Mouse (Mus musculus) forebrain, postnatal 0 days (tissue): ENCODE results near the gene Zbtb17. TPM values are rescaled to one million over a fixed set of nuclear protein-coding genes. Genes with fewer than 3 reads are reported as not detected.

ENCODE experiments used
- ATAC-seq: fragments of 200-750 bp; cut with Nextera tagmentation; 2 replicates; pipeline ENCODE4 v1.8.0; 2017; ENCODE audit warnings: mild to moderate bottlenecking, moderate library complexity
- DNase-seq: peaks from one replicate; pipeline ENCODE4 v3.0.0-alpha.2; 2015
- H3K27ac ChIP-seq: fragments of 300-500 bp; sonication (generic); 2 replicates; pipeline ENCODE4 v1.5.1; 2014; ENCODE audit warnings: low read depth, mild to moderate bottlenecking, antibody characterized with exemption, low read length, moderate library complexity, mixed read lengths
- H3K27me3 ChIP-seq: fragments of 300-500 bp; sonication (generic); 2 replicates; pipeline ENCODE4 v1.6.1; 2014; ENCODE audit warnings: mild to moderate bottlenecking, low read length, mixed read lengths; ENCODE audit not compliant: insufficient read depth
- H3K36me3 ChIP-seq: fragments of 300-500 bp; sonication (generic); 2 replicates; pipeline ENCODE4 v1.6.1; 2014; ENCODE audit warnings: mild to moderate bottlenecking, moderate library complexity; ENCODE audit not compliant: insufficient read depth
- H3K4me1 ChIP-seq: fragments of 300-500 bp; sonication (generic); 2 replicates; pipeline ENCODE4 v1.6.1; 2014; ENCODE audit warnings: antibody characterized with exemption; ENCODE audit not compliant: insufficient read depth
- H3K4me2 ChIP-seq: fragments of 300-500 bp; sonication (generic); 2 replicates; pipeline ENCODE4 v1.6.1; 2014; ENCODE audit warnings: low read depth, mild to moderate bottlenecking, moderate library complexity
- H3K4me3 ChIP-seq: fragments of 300-500 bp; sonication (generic); 2 replicates; pipeline ENCODE4 v1.5.1; 2014; ENCODE audit warnings: low read depth, low read length, mixed read lengths
- H3K9ac ChIP-seq: fragments of 300-500 bp; sonication (generic); 2 replicates; pipeline ENCODE4 v1.6.1; 2014; ENCODE audit warnings: mild to moderate bottlenecking
- H3K9me3 ChIP-seq: fragments of 300-500 bp; sonication (generic); 2 replicates; pipeline ENCODE4 v1.6.1; 2016; ENCODE audit warnings: low read length
- CTCF ChIP-seq: sonication (generic); IDR thresholded peaks from 2 replicates; pipeline ENCODE4 v1.5.1; 2016; ENCODE audit warnings: antibody characterized with exemption, control low read depth, low read depth
- WGBS: fragments of 180-500 bp; shearing (Covaris S2); extraction: QIAGEN DNeasy Blood & Tissue Kit; methylation state at CpG from one replicate; pipeline ENCODE4 v1.1.7; 2014; 5-methylcytosine and 5-hydroxymethylcytosine counted together
- polyA plus RNA-seq: library from polyadenylated mRNA; unstranded; fragments of >200 nt; fragmentation: Nextera tagmentation; extraction: Ambion mirVana; gene quantifications from 2 replicates; pipeline ENCODE4 v1.2.1, GENCODE M21; 2015
- total RNA-seq: library from RNA; depleted of rRNA; stranded (reverse); fragments of >200 nt; gene quantifications from 2 replicates; pipeline ENCODE4 v1.2.3, GENCODE M21; 2014

The Zbtb17 gene
- total and polyA plus RNA-seq, 2 experiments from 2014 or later = 32.8 to 42.1 TPM

DNA sequence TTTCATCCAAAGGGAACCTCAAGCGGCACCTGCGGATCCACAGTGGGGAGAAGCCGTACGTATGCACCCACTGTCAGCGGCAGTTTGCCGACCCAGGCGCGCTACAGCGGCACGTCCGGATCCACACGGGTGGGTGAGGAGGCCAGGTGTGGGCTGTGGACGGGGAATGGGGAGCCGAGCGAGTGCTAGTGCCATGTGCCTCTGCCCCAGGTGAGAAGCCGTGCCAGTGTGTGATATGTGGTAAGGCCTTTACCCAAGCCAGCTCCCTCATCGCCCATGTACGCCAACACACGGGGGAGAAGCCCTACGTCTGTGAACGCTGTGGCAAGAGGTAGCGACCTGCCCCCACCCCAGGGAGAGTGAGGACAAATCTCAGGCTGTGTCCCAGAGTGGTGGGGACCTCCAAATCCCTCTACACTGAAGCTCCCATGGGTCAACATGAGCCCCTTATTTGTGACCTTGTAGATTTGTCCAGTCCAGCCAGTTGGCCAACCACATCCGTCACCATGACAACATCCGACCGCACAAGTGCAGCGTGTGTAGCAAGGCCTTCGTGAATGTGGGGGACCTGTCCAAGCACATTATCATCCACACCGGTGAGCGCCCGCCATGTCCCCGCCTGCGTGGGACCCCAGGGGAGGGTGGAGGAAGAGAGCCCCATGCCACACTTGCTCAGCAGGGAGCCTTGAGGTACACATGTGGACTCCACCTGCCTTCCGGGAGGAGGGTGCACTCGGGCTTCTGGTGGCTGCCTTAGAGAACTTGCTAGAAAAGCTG, 21.2 kb downstream of the Zbtb17 start:
- Histone ChIP-seq H3K27ac (no peak overlapping the region), H3K4me1 (no peaks in the 10 kb centered on the region), H3K9me3 (no peaks in the 10 kb centered on the region), H3K4me2 (no peak overlapping the region), H3K36me3 (peaks cover 90% of the 10 kb centered on the region), H3K27me3 (no peaks in the 10 kb centered on the region), H3K4me3 (no peak overlapping the region), H3K9ac (no peak overlapping the region)
- no peak for TF ChIP-seq CTCF
- WGBS = 90% methylated on average over 34 of the region's 34 CpGs
- DNase-seq (no peak), ATAC-seq (no peak)

DNA sequence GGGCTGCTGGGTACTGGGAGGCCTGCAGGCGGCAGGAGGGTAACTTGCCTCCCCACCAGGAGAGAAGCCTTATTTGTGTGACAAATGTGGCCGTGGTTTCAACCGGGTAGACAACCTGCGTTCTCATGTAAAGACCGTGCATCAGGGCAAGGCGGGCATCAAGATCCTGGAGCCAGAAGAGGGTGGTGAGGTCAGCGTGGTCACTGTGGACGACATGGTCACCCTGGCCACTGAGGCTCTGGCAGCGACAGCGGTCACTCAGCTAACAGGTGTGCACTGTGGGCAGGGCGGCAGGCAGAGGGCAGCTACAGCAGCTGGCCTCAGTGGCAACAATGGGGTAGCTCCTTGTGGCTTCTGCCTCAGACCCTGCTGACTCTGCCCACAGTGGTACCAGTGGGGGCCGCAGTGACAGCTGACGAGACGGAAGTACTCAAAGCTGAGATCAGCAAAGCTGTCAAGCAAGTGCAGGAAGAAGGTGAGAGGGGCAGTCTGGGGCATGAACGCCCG, 21.9 kb downstream of the Zbtb17 start:
- TF ChIP-seq CTCF = no peak
- ATAC-seq (no peak), DNase-seq (no peak)
- peaks cover 96% of the 10 kb centered on the region for H3K36me3 ChIP-seq
- no peak overlapping the region for H3K4me2 ChIP-seq
- WGBS = 91% methylated on average over 16 of the region's 16 CpGs
- no peaks in the 10 kb centered on the region for H3K4me1 ChIP-seq
- no peak overlapping the region for H3K9ac ChIP-seq
- no peaks in the 10 kb centered on the region for H3K27me3 ChIP-seq
- H3K4me3 ChIP-seq = no peak overlapping the region
- no peaks in the 10 kb centered on the region for H3K9me3 ChIP-seq
- H3K27ac ChIP-seq = no peak overlapping the region

- Histone ChIP-seq H3K9me3 (no peaks in the 10 kb centered on the region), H3K27me3 (no peaks in the 10 kb centered on the region), H3K4me3 (no peak overlapping the region), H3K4me2 (no peak overlapping the region), H3K9ac (no peak overlapping the region), H3K4me1 (no peaks in the 10 kb centered on the region), H3K36me3 (peaks cover 97% of the 10 kb centered on the region), H3K27ac (no peak overlapping the region)
- no peak for DNase-seq
- ATAC-seq = peak; percentile 5; the same call in 1 of the 2 replicates
- peak; percentile 51 for TF ChIP-seq CTCF
- WGBS = 78% methylated on average over 15 of the region's 15 CpGs
Observed at GRCm38 (mm10) chr4:141466844-141467580, 22.6 kb downstream of the Zbtb17 start.

DNA sequence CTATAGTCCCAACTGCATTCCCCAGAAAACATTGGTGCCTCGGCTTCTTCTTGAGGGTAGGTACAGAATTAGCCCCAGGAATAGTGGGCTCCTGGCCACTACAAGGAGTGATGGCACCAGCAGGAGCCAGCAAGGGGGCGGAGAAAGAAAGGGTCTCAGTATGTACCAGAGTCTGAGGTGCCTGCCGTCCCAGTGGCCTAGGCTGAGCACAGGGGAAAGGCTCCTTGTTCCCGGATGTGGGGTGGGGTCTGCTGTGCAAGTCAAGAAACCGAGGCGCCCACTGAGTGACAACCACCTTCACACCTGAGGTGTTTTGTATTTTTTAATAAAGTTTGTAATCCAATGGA, 23.1 kb downstream of the Zbtb17 start:
- H3K4me3 ChIP-seq = no peak overlapping the region
- no peaks in the 10 kb centered on the region for H3K27me3 ChIP-seq
- WGBS = 80% methylated on average over 6 of the region's 6 CpGs
- no peaks in the 10 kb centered on the region for H3K4me1 ChIP-seq
- H3K27ac ChIP-seq = no peak overlapping the region
- no peak overlapping the region for H3K9ac ChIP-seq
- DNase-seq (no peak), ATAC-seq (no peak)
- no peak overlapping the region for H3K4me2 ChIP-seq
- no peak for TF ChIP-seq CTCF
- H3K9me3 ChIP-seq = no peaks in the 10 kb centered on the region
- peaks cover 97% of the 10 kb centered on the region for H3K36me3 ChIP-seq

DNA sequence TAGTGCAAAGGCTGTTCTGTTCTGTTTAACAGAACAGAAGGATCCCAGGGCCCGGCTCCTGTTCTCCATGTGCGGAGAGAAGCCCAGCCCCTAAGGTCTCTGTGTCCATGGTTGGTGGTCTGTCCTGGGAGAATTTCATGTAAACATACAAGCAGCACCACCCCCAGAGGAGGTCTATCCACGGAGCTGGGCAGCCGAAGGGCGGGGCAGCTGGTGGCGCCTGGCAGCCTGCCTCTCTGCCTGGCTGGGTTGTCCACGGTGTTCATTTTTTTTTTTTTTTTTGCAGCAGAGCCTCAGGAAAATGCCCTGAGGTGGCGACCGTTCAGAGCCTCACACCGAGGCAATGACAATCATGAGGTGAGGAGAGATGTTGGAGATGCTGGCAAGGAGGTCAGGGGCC, 24.1 kb downstream of the Zbtb17 start:
- no peak overlapping the region for H3K27ac ChIP-seq
- H3K36me3 ChIP-seq = peaks cover 97% of the 10 kb centered on the region
- no peaks in the 10 kb centered on the region for H3K9me3 ChIP-seq
- H3K9ac ChIP-seq = no peak overlapping the region
- H3K4me1 ChIP-seq = no peaks in the 10 kb centered on the region
- TF ChIP-seq CTCF = no peak
- WGBS = 55% methylated on average over 10 of the region's 10 CpGs
- H3K4me3 ChIP-seq = no peak overlapping the region
- no peak overlapping the region for H3K4me2 ChIP-seq
- H3K27me3 ChIP-seq = no peaks in the 10 kb centered on the region
- DNase-seq = no peak
- ATAC-seq = no peak

- H3K4me3 ChIP-seq = no peak overlapping the region
- H3K9me3 ChIP-seq = no peaks in the 10 kb centered on the region
- no peak for ATAC-seq
- no peaks in the 10 kb centered on the region for H3K4me1 ChIP-seq
- H3K27me3 ChIP-seq = no peaks in the 10 kb centered on the region
- no peak for TF ChIP-seq CTCF
- no peak overlapping the region for H3K9ac ChIP-seq
- no peak for DNase-seq
- 91% methylated on average over 9 of the region's 9 CpGs for WGBS
- no peak overlapping the region for H3K4me2 ChIP-seq
- H3K36me3 ChIP-seq = peaks cover 97% of the 10 kb centered on the region
- H3K27ac ChIP-seq = no peak overlapping the region
Observed at GRCm38 (mm10) chr4:141469343-141469742, 24.9 kb downstream of the Zbtb17 start.

- H3K36me3 ChIP-seq = peaks cover 97% of the 10 kb centered on the region
- H3K9ac ChIP-seq = no peak overlapping the region
- no peak overlapping the region for H3K4me3 ChIP-seq
- no peaks in the 10 kb centered on the region for H3K4me1 ChIP-seq
- no peak overlapping the region for H3K27ac ChIP-seq
- ATAC-seq (no peak), DNase-seq (no peak)
- H3K27me3 ChIP-seq = no peaks in the 10 kb centered on the region
- 97% methylated on average over 16 of the region's 16 CpGs for WGBS
- no peaks in the 10 kb centered on the region for H3K9me3 ChIP-seq
- TF ChIP-seq CTCF = no peak
- no peak overlapping the region for H3K4me2 ChIP-seq
Observed at GRCm38 (mm10) chr4:141471491-141471890, 27.0 kb downstream of the Zbtb17 start.
